Mouse (Mus musculus): ENCODE data around the gene Notch4. TPM values are rescaled to one million over a fixed set of nuclear protein-coding genes. Genes with fewer than 3 reads are reported as not detected.
A peak's percentile ranks its signal among the peaks of the same experiment; 100 is the strongest.

Notch4 gene
- total and polyA plus RNA-seq, 2 experiments from 2014 or later: 6.8 to 43.2 TPM

DNA sequence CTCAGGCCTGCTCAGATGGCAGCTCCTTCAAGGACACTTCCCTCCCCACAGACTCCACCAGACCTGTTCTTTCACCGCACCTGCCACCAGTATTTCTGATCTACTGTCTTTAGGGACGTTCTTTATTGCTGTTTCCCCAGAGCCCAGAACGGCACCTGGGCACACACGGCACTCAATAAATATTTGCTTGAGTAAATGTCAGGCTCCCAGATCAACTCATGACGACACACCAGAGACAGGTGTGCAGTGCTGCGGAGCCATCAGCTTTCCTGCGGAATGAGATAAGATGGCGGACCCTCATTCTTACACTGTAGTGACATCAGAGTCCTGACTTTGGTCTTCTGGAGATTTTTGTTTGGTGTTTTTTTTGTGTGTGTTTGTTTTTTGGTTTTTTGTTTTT lies 56.9 kb downstream of the Notch4 start:
- H3K4me1 ChIP-seq (ENCODE audit: control insufficient read depth, insufficient read depth): no peaks in the 10 kb centered on the region
- ATAC-seq (ENCODE audit: insufficient read depth, low read depth): no peak
- DNase-seq (ENCODE audit: low spot score): no peak
- no peak overlapping the region for H3K27ac ChIP-seq (ENCODE audit: low read depth)
- WGBS: 91% methylated on average over 8 of the region's 8 CpGs
- peaks cover 55% of the 10 kb centered on the region for H3K36me3 ChIP-seq (replicated peaks; ENCODE audit: control insufficient read depth, insufficient read depth, low read length)
- no peak overlapping the region for H3K4me3 ChIP-seq (ENCODE audit: low read depth, low read length)
- TF ChIP-seq EP300 (IDR thresholded peaks at IDR 0.05; ENCODE audit: low read depth) (no peak), CTCF (IDR thresholded peaks at IDR 0.05; ENCODE audit: low read depth) (no peak)
- H3K9ac ChIP-seq (replicated peaks; ENCODE audit: low read depth, low read length): no peak overlapping the region
- no peaks in the 10 kb centered on the region for H3K9me3 ChIP-seq (replicated peaks; ENCODE audit: control insufficient read depth, low read length)
- H3K27me3 ChIP-seq (ENCODE audit: control insufficient read depth, insufficient read depth, low read length): no peaks in the 10 kb centered on the region
- H3K4me2 ChIP-seq (ENCODE audit: low read depth, low read length): no peak overlapping the region

DNA sequence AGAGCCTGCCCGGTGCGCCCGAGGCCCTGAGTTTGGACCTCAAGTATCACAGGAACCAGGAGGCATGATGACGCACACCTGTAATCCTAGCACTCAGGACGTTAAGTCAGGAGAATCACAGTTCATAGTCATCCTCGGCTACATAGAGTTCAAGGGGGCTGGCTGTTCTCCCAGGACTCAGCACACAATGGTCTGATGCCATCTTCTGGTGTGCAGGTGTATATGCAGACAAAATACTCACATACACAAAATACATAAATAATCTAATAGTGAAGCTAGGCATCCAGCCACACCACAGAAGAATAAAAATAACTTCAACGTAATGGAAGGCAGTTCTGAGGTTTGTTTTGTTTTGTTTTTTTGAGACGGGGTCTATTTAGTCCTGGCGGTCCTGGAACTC lies 59.1 kb downstream of the Notch4 start:
- WGBS: 82% methylated on average over 9 of the region's 9 CpGs
- no peak for ATAC-seq (ENCODE audit: insufficient read depth, low read depth)

DNA sequence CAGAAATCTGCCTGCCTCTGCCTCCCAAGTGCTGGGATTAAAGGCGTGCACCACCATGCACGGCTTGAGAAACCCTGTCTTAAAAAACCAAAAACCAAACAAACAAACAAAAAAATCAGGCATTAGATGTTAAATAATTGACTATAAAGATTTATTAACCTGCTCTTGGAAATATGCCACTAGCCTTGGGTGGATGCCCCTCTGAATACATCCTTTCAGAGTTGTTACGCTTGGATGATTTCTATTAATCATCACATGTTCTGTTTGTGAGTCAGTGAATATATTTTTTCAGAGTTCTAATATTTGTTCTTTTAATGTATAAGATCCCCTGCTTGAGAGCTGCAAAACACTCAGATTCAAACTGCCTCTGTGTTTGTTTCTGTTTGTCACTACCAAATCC lies 60.9 kb downstream of the Notch4 start:
- Histone ChIP-seq H3K4me1 (ENCODE audit: control insufficient read depth, insufficient read depth) (peaks cover 16% of the 10 kb centered on the region), H3K27ac (ENCODE audit: low read depth) (no peak overlapping the region), H3K36me3 (replicated peaks; ENCODE audit: control insufficient read depth, insufficient read depth, low read length) (peaks cover 47% of the 10 kb centered on the region), H3K4me2 (ENCODE audit: low read depth, low read length) (no peak overlapping the region), H3K4me3 (ENCODE audit: low read depth, low read length) (no peak overlapping the region), H3K9me3 (replicated peaks; ENCODE audit: control insufficient read depth, low read length) (no peaks in the 10 kb centered on the region), H3K9ac (replicated peaks; ENCODE audit: low read depth, low read length) (no peak overlapping the region), H3K27me3 (ENCODE audit: control insufficient read depth, insufficient read depth, low read length) (peaks cover 11% of the 10 kb centered on the region)
- ATAC-seq (ENCODE audit: insufficient read depth, low read depth): no peak
- DNase-seq (ENCODE audit: low spot score): no peak
- whole genome bisulfite sequencing: 96% methylated on average over 3 of the region's 3 CpGs
- TF ChIP-seq EP300 (IDR thresholded peaks at IDR 0.05; ENCODE audit: low read depth): no peak
- TF ChIP-seq CTCF (IDR thresholded peaks at IDR 0.05; ENCODE audit: low read depth): no peak

More for the DNA sequence above, 59.1 kb downstream of the Notch4 start:
- Histone ChIP-seq H3K27me3 (ENCODE audit: control insufficient read depth, insufficient read depth, low read length) (no peaks in the 10 kb centered on the region), H3K9me3 (replicated peaks; ENCODE audit: control insufficient read depth, low read length) (no peaks in the 10 kb centered on the region), H3K36me3 (replicated peaks; ENCODE audit: control insufficient read depth, insufficient read depth, low read length) (peaks cover 51% of the 10 kb centered on the region), H3K4me3 (ENCODE audit: low read depth, low read length) (no peak overlapping the region), H3K4me2 (ENCODE audit: low read depth, low read length) (no peak overlapping the region), H3K4me1 (ENCODE audit: control insufficient read depth, insufficient read depth) (peaks cover 6% of the 10 kb centered on the region; the same call in 1 of the 2 replicates), H3K27ac (ENCODE audit: low read depth) (no peak overlapping the region), H3K9ac (replicated peaks; ENCODE audit: low read depth, low read length) (no peak overlapping the region)
- TF ChIP-seq EP300 (IDR thresholded peaks at IDR 0.05; ENCODE audit: low read depth): no peak
- peak; percentile 3; the same call in 1 of the 2 replicates for TF ChIP-seq CTCF (IDR thresholded peaks at IDR 0.05; ENCODE audit: low read depth)
- no peak for DNase-seq (ENCODE audit: low spot score)

DNA sequence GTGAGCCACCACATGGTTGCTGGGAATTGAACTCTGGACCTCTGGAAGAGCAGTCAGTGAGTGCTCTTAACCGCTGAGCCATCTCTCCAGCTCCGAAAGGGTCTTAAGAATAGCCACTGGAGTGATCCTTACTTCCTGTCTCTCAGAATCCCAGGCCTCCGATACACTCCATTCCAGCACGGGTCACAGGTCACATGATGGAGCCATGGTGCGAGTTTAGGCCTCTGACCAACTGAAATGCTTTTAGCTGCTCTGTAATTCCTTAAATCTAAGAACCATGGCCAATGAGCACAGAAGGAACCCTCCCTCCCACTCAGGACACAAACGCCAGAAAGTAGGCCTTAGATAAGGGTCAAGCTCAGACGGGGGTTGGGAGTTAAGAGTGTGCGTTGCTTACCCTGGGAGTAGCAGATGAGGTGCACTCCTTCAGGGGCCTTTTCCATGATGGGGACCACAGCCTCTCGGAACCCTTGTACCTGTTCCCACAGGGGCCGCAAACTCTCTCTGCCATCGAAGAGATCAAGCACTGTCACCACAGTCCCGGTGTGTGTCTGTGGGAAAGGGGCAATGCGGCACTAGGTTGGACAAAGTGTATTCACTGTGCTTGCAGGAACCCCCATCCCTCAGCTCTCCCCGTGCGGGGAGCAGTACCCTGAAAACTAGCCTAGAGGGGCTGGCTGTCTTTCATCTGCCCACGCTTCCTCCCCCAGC lies 62.1 kb downstream of the Notch4 start:
- Histone ChIP-seq H3K27ac (ENCODE audit: low read depth) (peak overlapping the region; percentile 96), H3K9ac (replicated peaks; ENCODE audit: low read depth, low read length) (peak overlapping the region; percentile 59), H3K27me3 (ENCODE audit: control insufficient read depth, insufficient read depth, low read length) (peaks cover 23% of the 10 kb centered on the region), H3K36me3 (replicated peaks; ENCODE audit: control insufficient read depth, insufficient read depth, low read length) (peaks cover 38% of the 10 kb centered on the region), H3K4me2 (ENCODE audit: low read depth, low read length) (peak overlapping the region; percentile 85), H3K4me3 (ENCODE audit: low read depth, low read length) (peak overlapping the region; percentile 69), H3K4me1 (ENCODE audit: control insufficient read depth, insufficient read depth) (peaks cover 16% of the 10 kb centered on the region), H3K9me3 (replicated peaks; ENCODE audit: control insufficient read depth, low read length) (no peaks in the 10 kb centered on the region)
- ATAC-seq (ENCODE audit: insufficient read depth, low read depth) (no peak), DNase-seq (ENCODE audit: low spot score) (no peak)
- no peak for TF ChIP-seq EP300 (IDR thresholded peaks at IDR 0.05; ENCODE audit: low read depth)
- no peak for TF ChIP-seq CTCF (IDR thresholded peaks at IDR 0.05; ENCODE audit: low read depth)
- 48% methylated on average over 16 of the region's 16 CpGs for WGBS

DNA sequence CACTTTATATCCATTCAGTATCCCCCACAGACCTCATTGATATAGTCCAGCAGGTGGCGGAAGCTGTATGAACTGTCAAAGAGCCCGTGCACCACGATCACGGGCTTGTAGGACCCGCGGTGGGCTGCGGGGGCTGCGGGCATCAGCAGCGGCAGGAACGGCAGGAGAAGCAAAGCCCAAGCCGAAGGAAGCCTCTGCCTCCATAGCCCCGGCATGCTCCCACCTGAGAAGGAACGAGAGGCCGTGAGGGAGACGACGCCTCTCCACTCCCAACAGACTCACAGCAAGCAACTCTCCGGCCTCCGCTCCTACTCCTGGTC lies 62.7 kb downstream of the Notch4 start:
- peak; percentile 57 for DNase-seq (ENCODE audit: low spot score)
- peaks cover 34% of the 10 kb centered on the region for H3K36me3 ChIP-seq (replicated peaks; ENCODE audit: control insufficient read depth, insufficient read depth, low read length)
- peak overlapping the region; percentile 59 for H3K9ac ChIP-seq (replicated peaks; ENCODE audit: low read depth, low read length)
- ATAC-seq (ENCODE audit: insufficient read depth, low read depth): no peak
- H3K4me3 ChIP-seq (ENCODE audit: low read depth, low read length): peak overlapping the region; percentile 69
- peaks cover 28% of the 10 kb centered on the region for H3K27me3 ChIP-seq (ENCODE audit: control insufficient read depth, insufficient read depth, low read length)
- H3K9me3 ChIP-seq (replicated peaks; ENCODE audit: control insufficient read depth, low read length): no peaks in the 10 kb centered on the region
- peak overlapping the region; percentile 96 for H3K27ac ChIP-seq (ENCODE audit: low read depth)
- peaks cover 16% of the 10 kb centered on the region for H3K4me1 ChIP-seq (ENCODE audit: control insufficient read depth, insufficient read depth)
- under 1% methylated on average over 18 of the region's 18 CpGs for WGBS
- TF ChIP-seq CTCF (IDR thresholded peaks at IDR 0.05; ENCODE audit: low read depth): peak; percentile 63
- TF ChIP-seq EP300 (IDR thresholded peaks at IDR 0.05; ENCODE audit: low read depth): no peak
- peak overlapping the region; percentile 85 for H3K4me2 ChIP-seq (ENCODE audit: low read depth, low read length)

All from heart, postnatal 0 days (tissue).